Mouse (Mus musculus): Measurements from ENCODE around the gene Depp1. TPM values are rescaled to one million over a fixed set of nuclear protein-coding genes. Genes with fewer than 3 reads are reported as not detected.

Gene Depp1
- polyA plus RNA-seq, 1 experiment: 0.20 TPM

GRCm38 (mm10) chr6:116693639-116694038, 43.2 kb downstream of the Depp1 start:
- Histone ChIP-seq H3K4me1 (ENCODE audit: control insufficient read depth, insufficient read depth, low read length) (no peaks in the 10 kb centered on the region), H3K36me3 (ENCODE audit: control insufficient read depth, insufficient read depth, low read length) (no peaks in the 10 kb centered on the region), H3K27me3 (ENCODE audit: control insufficient read depth, insufficient read depth, low read length) (no peaks in the 10 kb centered on the region), H3K27ac (ENCODE audit: control insufficient read depth, insufficient read depth, low read depth, low read length) (no peak overlapping the region), H3K4me3 (ENCODE audit: control insufficient read depth, low read depth, low read length) (no peak overlapping the region)
- no peak for TF ChIP-seq CTCF (IDR thresholded peaks at IDR 0.05; ENCODE audit: control insufficient read depth, insufficient read depth, insufficient replicate concordance, low read depth, low read length)
- no peak for TF ChIP-seq POLR2A (IDR thresholded peaks at IDR 0.05; ENCODE audit: control insufficient read depth, low read depth, low read length)

- Histone ChIP-seq H3K4me1 (ENCODE audit: control insufficient read depth, insufficient read depth, low read length) (no peaks in the 10 kb centered on the region), H3K36me3 (ENCODE audit: control insufficient read depth, insufficient read depth, low read length) (no peaks in the 10 kb centered on the region), H3K27ac (ENCODE audit: control insufficient read depth, insufficient read depth, low read depth, low read length) (no peak overlapping the region), H3K27me3 (ENCODE audit: control insufficient read depth, insufficient read depth, low read length) (no peaks in the 10 kb centered on the region), H3K4me3 (ENCODE audit: control insufficient read depth, low read depth, low read length) (no peak overlapping the region)
- TF ChIP-seq POLR2A (IDR thresholded peaks at IDR 0.05; ENCODE audit: control insufficient read depth, low read depth, low read length) (no peak), CTCF (IDR thresholded peaks at IDR 0.05; ENCODE audit: control insufficient read depth, insufficient read depth, insufficient replicate concordance, low read depth, low read length) (no peak)
These were observed 43.9 kb downstream of the Depp1 start for GRCm38 (mm10) chr6:116694346-116694745.

- Histone ChIP-seq H3K4me3 (ENCODE audit: control insufficient read depth, low read depth, low read length) (no peak overlapping the region), H3K27ac (ENCODE audit: control insufficient read depth, insufficient read depth, low read depth, low read length) (no peak overlapping the region), H3K27me3 (ENCODE audit: control insufficient read depth, insufficient read depth, low read length) (no peaks in the 10 kb centered on the region), H3K36me3 (ENCODE audit: control insufficient read depth, insufficient read depth, low read length) (no peaks in the 10 kb centered on the region), H3K4me1 (ENCODE audit: control insufficient read depth, insufficient read depth, low read length) (no peaks in the 10 kb centered on the region)
- TF ChIP-seq CTCF (IDR thresholded peaks at IDR 0.05; ENCODE audit: control insufficient read depth, insufficient read depth, insufficient replicate concordance, low read depth, low read length) (peak; percentile 39; the same call in 1 of the 2 replicates), POLR2A (IDR thresholded peaks at IDR 0.05; ENCODE audit: control insufficient read depth, low read depth, low read length) (no peak)
These were observed 47.0 kb downstream of the Depp1 start for GRCm38 (mm10) chr6:116697413-116697812.

GRCm38 (mm10) chr6:116697896-116698425, 47.6 kb downstream of the Depp1 start:
- no peaks in the 10 kb centered on the region for H3K27me3 ChIP-seq (ENCODE audit: control insufficient read depth, insufficient read depth, low read length)
- no peak overlapping the region for H3K27ac ChIP-seq (ENCODE audit: control insufficient read depth, insufficient read depth, low read depth, low read length)
- no peaks in the 10 kb centered on the region for H3K4me1 ChIP-seq (ENCODE audit: control insufficient read depth, insufficient read depth, low read length)
- no peak overlapping the region for H3K4me3 ChIP-seq (ENCODE audit: control insufficient read depth, low read depth, low read length)
- no peak for TF ChIP-seq POLR2A (IDR thresholded peaks at IDR 0.05; ENCODE audit: control insufficient read depth, low read depth, low read length)
- TF ChIP-seq CTCF (IDR thresholded peaks at IDR 0.05; ENCODE audit: control insufficient read depth, insufficient read depth, insufficient replicate concordance, low read depth, low read length): no peak
- H3K36me3 ChIP-seq (ENCODE audit: control insufficient read depth, insufficient read depth, low read length): no peaks in the 10 kb centered on the region

GRCm38 (mm10) chr6:116700821-116701220, 50.4 kb downstream of the Depp1 start:
- no peaks in the 10 kb centered on the region for H3K27me3 ChIP-seq (ENCODE audit: control insufficient read depth, insufficient read depth, low read length)
- TF ChIP-seq CTCF (IDR thresholded peaks at IDR 0.05; ENCODE audit: control insufficient read depth, insufficient read depth, insufficient replicate concordance, low read depth, low read length) (no peak), POLR2A (IDR thresholded peaks at IDR 0.05; ENCODE audit: control insufficient read depth, low read depth, low read length) (no peak)
- H3K36me3 ChIP-seq (ENCODE audit: control insufficient read depth, insufficient read depth, low read length): no peaks in the 10 kb centered on the region
- no peak overlapping the region for H3K4me3 ChIP-seq (ENCODE audit: control insufficient read depth, low read depth, low read length)
- H3K4me1 ChIP-seq (ENCODE audit: control insufficient read depth, insufficient read depth, low read length): no peaks in the 10 kb centered on the region
- H3K27ac ChIP-seq (ENCODE audit: control insufficient read depth, insufficient read depth, low read depth, low read length): no peak overlapping the region

Other genes starting within 250 kb of the Depp1 start
- gene Alox5, start 189.4 kb upstream of the Depp1 start, polyA plus RNA-seq (2012; rRNA removed): 2.2 and 3.5 TPM in 2 replicates
- not detected in 2 replicates for gene Olfr211, start 161.5 kb upstream of the Depp1 start, polyA plus RNA-seq (2012; rRNA removed)
- 2.5 and 2.9 TPM in 2 replicates for gene Olfr212, start 144.1 kb upstream of the Depp1 start, polyA plus RNA-seq (2012; rRNA removed)
- not detected in 2 replicates for gene Olfr213, start 112.2 kb upstream of the Depp1 start, polyA plus RNA-seq (2012; rRNA removed)
- 0.14 TPM in 1 of 2 replicates, not detected in the other for gene Gm5580, start 99.5 kb upstream of the Depp1 start, polyA plus RNA-seq (2012; rRNA removed)
- gene Olfr214, start 96.4 kb upstream of the Depp1 start, polyA plus RNA-seq (2012; rRNA removed): not detected in 2 replicates
- gene Olfr215, start 66.4 kb upstream of the Depp1 start, polyA plus RNA-seq (2012; rRNA removed): 0.59 and 0.89 TPM in 2 replicates
- 5.1 and 6.0 TPM in 2 replicates for gene Zfp422, start 21.6 kb upstream of the Depp1 start, polyA plus RNA-seq (2012; rRNA removed)
- gene Rassf4, start 23.3 kb downstream of the Depp1 start, polyA plus RNA-seq (2012; rRNA removed): 1.2 TPM in 2 replicates
- 0.02 and 0.04 TPM in 2 replicates for gene Tmem72, start 66.3 kb downstream of the Depp1 start, polyA plus RNA-seq (2012; rRNA removed)

Measured in testis, adult 2 months (tissue).